Mouse (Mus musculus): Measurements from ENCODE around the gene Cdk10. TPM values are rescaled to one million over a fixed set of nuclear protein-coding genes. Genes with fewer than 3 reads are reported as not detected.

Gene Cdk10
- polyA plus RNA-seq, 1 experiment: 102 TPM

- DNase-seq (ENCODE audit: low read depth): no peak
- TF ChIP-seq POLR2A (IDR thresholded peaks at IDR 0.05; ENCODE audit: borderline replicate concordance, extremely low read depth, insufficient read depth, insufficient read length, poor library complexity, severe bottlenecking) (no peak), CTCF (IDR thresholded peaks at IDR 0.05; ENCODE audit: borderline replicate concordance, extremely low read depth, insufficient read depth, insufficient read length) (no peak)
Observed at GRCm38 (mm10) chr8:123279828-123280227, 55.2 kb downstream of the Cdk10 start.

- DNase-seq (ENCODE audit: low read depth): no peak
- TF ChIP-seq POLR2A (IDR thresholded peaks at IDR 0.05; ENCODE audit: borderline replicate concordance, extremely low read depth, insufficient read depth, insufficient read length, poor library complexity, severe bottlenecking) (no peak), CTCF (IDR thresholded peaks at IDR 0.05; ENCODE audit: borderline replicate concordance, extremely low read depth, insufficient read depth, insufficient read length) (no peak)
Observed at GRCm38 (mm10) chr8:123280302-123281094, 55.9 kb downstream of the Cdk10 start.

Other genes starting within 250 kb of the Cdk10 start
- gene Ankrd11, start 182.6 kb upstream of the Cdk10 start, polyA plus RNA-seq (2012; rRNA removed): 52.8 and 76.8 TPM in 2 replicates
- gene Spg7, start 161.9 kb upstream of the Cdk10 start, polyA plus RNA-seq (2012; rRNA removed): 96.1 and 112 TPM in 2 replicates
- gene Rpl13, start 122.5 kb upstream of the Cdk10 start, polyA plus RNA-seq (2012; rRNA removed): 1,764 and 1,996 TPM in 2 replicates
- 5.8 and 8.5 TPM in 2 replicates for gene Cpne7, start 107.5 kb upstream of the Cdk10 start, polyA plus RNA-seq (2012; rRNA removed)
- gene Sult5a1, start 66.5 kb upstream of the Cdk10 start, polyA plus RNA-seq (2012; rRNA removed): 1.8 and 3.5 TPM in 2 replicates
- 0.37 and 0.66 TPM in 2 replicates for gene Dpep1, start 38.6 kb upstream of the Cdk10 start, polyA plus RNA-seq (2012; rRNA removed)
- gene Chmp1a, start 12.1 kb upstream of the Cdk10 start, polyA plus RNA-seq (2012; rRNA removed): 146 and 154 TPM in 2 replicates
- 6.8 TPM in 2 replicates for gene Spata33, start 12.0 kb upstream of the Cdk10 start, polyA plus RNA-seq (2012; rRNA removed)
- gene Spata2l, start 11.4 kb downstream of the Cdk10 start, polyA plus RNA-seq (2012; rRNA removed): 3.2 and 3.9 TPM in 2 replicates
- 39.1 and 40.8 TPM in 2 replicates for gene Zfp276, start 29.4 kb downstream of the Cdk10 start, polyA plus RNA-seq (2012; rRNA removed)
- 130 and 175 TPM in 2 replicates for gene Vps9d1, start 29.5 kb downstream of the Cdk10 start, polyA plus RNA-seq (2012; rRNA removed)
- 19.4 and 42.7 TPM in 2 replicates for gene Fanca, start 93.7 kb downstream of the Cdk10 start, polyA plus RNA-seq (2012; rRNA removed)
- gene Spire2, start 107.9 kb downstream of the Cdk10 start, polyA plus RNA-seq (2012; rRNA removed): 42.0 and 47.0 TPM in 2 replicates
- gene Tcf25, start 148.9 kb downstream of the Cdk10 start, polyA plus RNA-seq (2012; rRNA removed): 313 and 402 TPM in 2 replicates
- gene Mc1r, start 182.3 kb downstream of the Cdk10 start, polyA plus RNA-seq (2012; rRNA removed): 0.05 and 0.08 TPM in 2 replicates
- gene Tubb3, start 186.6 kb downstream of the Cdk10 start, polyA plus RNA-seq (2012; rRNA removed): 3,325 and 3,474 TPM in 2 replicates
- gene Def8, start 198.7 kb downstream of the Cdk10 start, polyA plus RNA-seq (2012; rRNA removed): 53.2 and 55.5 TPM in 2 replicates

Measured in brain, embryonic 14.5 days (tissue).